In genomic region chr5:18013196-18013595, GRCm38 (mm10) we compare ENCODE assay signal across 23 mouse cellular contexts. TPM values are rescaled to one million over a fixed set of nuclear protein-coding genes. Genes with fewer than 3 reads are reported as not detected.
DNase-seq lines count a peak whose midpoint lies in the region; ATAC-seq and TF ChIP-seq lines count a peak whose summit lies in the region.
"Had no signal": no experiment of that assay in that cellular context is flagged by ENCODE, and none has a peak within 500 bp of the region (broad histone marks: within the 10 kb centered on the region; RNA-seq: fewer than 3 reads in every experiment).

No protein-coding gene starts in this region.

- H3K27me3 ChIP-seq in heart, adult 2 months (ENCODE audit: control insufficient read depth, insufficient read depth, low read length) = no peaks in the 10 kb centered on the region
- no peaks in the 10 kb centered on the region for H3K27me3 ChIP-seq in neural tube, embryonic 15.5 days (replicated peaks)
- H3K27me3 ChIP-seq: embryonic facial prominence, embryonic 12.5 days; forebrain, embryonic 15.5 days; heart, embryonic 13.5 days; hindbrain, embryonic 12.5 days had no signal

- no peak for DNase-seq in heart, adult 2 months
- no peak for DNase-seq in heart, adult 11 months
- DNase-seq in c-Kit-positive CD71-positive TER-119-positive erythroid progenitor cells, embryonic 14.5 days (ENCODE audit: low spot score) = no peak
- DNase-seq: adrenal gland, postnatal 25 days; cerebellum, adult 11 months; cerebellum, adult 8-10 months; cerebellum, postnatal 14 days; gastrocnemius, postnatal 10 days; heart, postnatal 36 days had no signal

- H3K27ac ChIP-seq in heart, adult 2 months = peak overlapping the region; percentile 5; the same call in 1 of the 2 replicates
- H3K27ac ChIP-seq in bone marrow macrophage, adult 2 months (ENCODE audit: insufficient read depth, low read depth, low read length) = peak overlapping the region; percentile 80; the same call in 1 of the 2 replicates
- H3K27ac ChIP-seq in macrophage = peak overlapping the region; percentile 85
- H3K27ac ChIP-seq in neural tube, embryonic 15.5 days (replicated peaks) = no peak overlapping the region
- H3K27ac ChIP-seq: embryonic facial prominence, embryonic 12.5 days; forebrain, embryonic 15.5 days; heart, embryonic 13.5 days; hindbrain, embryonic 12.5 days had no signal

- no peaks in the 10 kb centered on the region for H3K36me3 ChIP-seq in heart, adult 2 months (ENCODE audit: control insufficient read depth, insufficient read depth, low read length)
- H3K36me3 ChIP-seq in macrophage (ENCODE audit: inconsistent target) = no peaks in the 10 kb centered on the region
- H3K36me3 ChIP-seq in neural tube, embryonic 15.5 days = no peaks in the 10 kb centered on the region
- H3K36me3 ChIP-seq: embryonic facial prominence, embryonic 12.5 days; forebrain, embryonic 15.5 days; heart, embryonic 13.5 days; hindbrain, embryonic 12.5 days had no signal

- no peak for TF ChIP-seq CTCF in heart, adult 2 months (IDR thresholded peaks at IDR 0.05)
- TF ChIP-seq CTCF in bone marrow macrophage, adult 2 months (IDR thresholded peaks at IDR 0.05; ENCODE audit: low read depth, low read length) = no peak

- H3K4me1 ChIP-seq in heart, adult 2 months (ENCODE audit: control insufficient read depth, insufficient read depth, low read length) = peaks cover 1% of the 10 kb centered on the region; the same call in 1 of the 2 replicates
- peaks cover 19% of the 10 kb centered on the region for H3K4me1 ChIP-seq in bone marrow macrophage, adult 2 months (ENCODE audit: control insufficient read depth, insufficient read depth, low read length)
- no peaks in the 10 kb centered on the region for H3K4me1 ChIP-seq in neural tube, embryonic 15.5 days
- H3K4me1 ChIP-seq: embryonic facial prominence, embryonic 12.5 days; forebrain, embryonic 15.5 days; hindbrain, embryonic 12.5 days had no signal

- TF ChIP-seq EP300 in heart, adult 2 months (IDR thresholded peaks at IDR 0.05; ENCODE audit: insufficient read depth, low read depth, low read length) = no peak

- ATAC-seq in neutrophil, adult 5-6 weeks (ENCODE audit: extremely low read depth, insufficient number of reproducible peaks, low FRiP score, poor library complexity, severe bottlenecking) = peak; percentile 60
- no peak for ATAC-seq in megakaryocyte-erythroid progenitor cell, adult 5-6 weeks (replicated peaks; ENCODE audit: low FRiP score, low TSS enrichment, poor library complexity, severe bottlenecking)
- no peak for ATAC-seq in neural tube, embryonic 15.5 days (ENCODE audit: low FRiP score)
- ATAC-seq: forebrain, embryonic 15.5 days; hindbrain, embryonic 16.5 days; inflammation-experienced regulatory T-cells, adult 6 months had no signal

- no peak for TF ChIP-seq POLR2A in heart, adult 2 months (IDR thresholded peaks at IDR 0.05; ENCODE audit: insufficient read depth, low read depth, low read length)
- no peak for TF ChIP-seq POLR2A in bone marrow macrophage, adult 2 months (IDR thresholded peaks at IDR 0.05; ENCODE audit: borderline replicate concordance, low read depth, low read length)

- WGBS in heart, adult 2 months = 46% methylated on average over 2 of the region's 2 CpGs
- 7% methylated on average over 2 of the region's 2 CpGs for WGBS in macrophage (ENCODE audit: missing documents)
- WGBS in neural tube, embryonic 15.5 days = 72% methylated on average over 2 of the region's 2 CpGs

- no peaks in the 10 kb centered on the region for H3K79me2 ChIP-seq in heart, adult 2 months (replicated peaks; ENCODE audit: control insufficient read depth, insufficient read depth, low read length)
- H3K79me2 ChIP-seq in macrophage (ENCODE audit: inconsistent target) = no peaks in the 10 kb centered on the region

- no peak overlapping the region for H3K4me2 ChIP-seq in neural tube, embryonic 15.5 days
- H3K4me2 ChIP-seq: embryonic facial prominence, embryonic 12.5 days; forebrain, embryonic 15.5 days; heart, embryonic 13.5 days; hindbrain, embryonic 12.5 days had no signal

- intact Hi-C loops in heart, adult 2 months (cut with DNase I) = no loop called here

- H3K9me3 ChIP-seq in neural tube, embryonic 15.5 days (replicated peaks) = no peaks in the 10 kb centered on the region
- H3K9me3 ChIP-seq: embryonic facial prominence, embryonic 12.5 days; forebrain, embryonic 15.5 days; heart, embryonic 13.5 days; hindbrain, embryonic 12.5 days had no signal

- H3K9ac ChIP-seq in heart, adult 2 months (ENCODE audit: low read depth, low read length) = no peak overlapping the region
- H3K9ac ChIP-seq in neural tube, embryonic 15.5 days (replicated peaks) = no peak overlapping the region
- H3K9ac ChIP-seq: embryonic facial prominence, embryonic 12.5 days; forebrain, embryonic 15.5 days; heart, embryonic 13.5 days; hindbrain, embryonic 12.5 days had no signal

- no peak overlapping the region for H3K4me3 ChIP-seq in heart, adult 2 months
- H3K4me3 ChIP-seq in bone marrow macrophage, adult 2 months (ENCODE audit: insufficient read depth, low read length) = no peak overlapping the region
- no peak overlapping the region for H3K4me3 ChIP-seq in macrophage (ENCODE audit: inconsistent target)
- no peak overlapping the region for H3K4me3 ChIP-seq in neural tube, embryonic 15.5 days (replicated peaks)
- H3K4me3 ChIP-seq: embryonic facial prominence, embryonic 12.5 days; forebrain, embryonic 15.5 days; heart, embryonic 13.5 days; hindbrain, embryonic 12.5 days had no signal

RNA-seq across cellular contexts. Expression of gene Gnat3, which starts 50.8 kb away (rescaled TPM):
- total RNA-seq in heart, adult 2 months (2021) = under 1 TPM; 0.70 to 0.76 TPM
- 0.08 and 0.12 TPM in 2 replicates for polyA plus RNA-seq in heart, adult 2 months (2012; rRNA removed)
- 0.54 TPM in 1 of 2 replicates, not detected in the other for polyA plus RNA-seq in bone marrow macrophage, adult 2 months (2012; ENCODE audit: insufficient read depth, insufficient read length, missing spikeins)
- total RNA-seq in macrophage (2018; cell fraction: chromatin; rRNA removed) = under 1 TPM in 1 of 26 experiments, not detected in 25; 0.56 TPM
- under 1 TPM in 17 of 26 experiments, not detected in 9; 0.10 to 0.61 (median 0.20) TPM for total RNA-seq in macrophage (2018; cell fraction: cytosol; rRNA removed)
- under 1 TPM in 4 of 26 experiments, not detected in 22; 0.36 to 0.89 (median 0.55) TPM for total RNA-seq in macrophage (2018; cell fraction: nucleus; rRNA removed)
- 0.44 to 2.6 TPM in 2 of 3 replicates, not detected in the other for polyA plus RNA-seq in macrophage (2018)
- not detected in 2 replicates for total RNA-seq in neutrophil, adult 5-6 weeks (2017)
- total RNA-seq in megakaryocyte-erythroid progenitor cell, adult 5-6 weeks (2014; fragmentation: Nextera tagmentation) = not detected in 2 replicates
- total RNA-seq in megakaryocyte-erythroid progenitor cell, adult 5-6 weeks (2017) = not detected in 2 replicates
- 0.31 TPM in 1 of 2 replicates, not detected in the other for polyA plus RNA-seq in neural tube, embryonic 15.5 days (2015; fragmentation: Nextera tagmentation; extraction: Ambion mirVana)
- total RNA-seq: adrenal gland, postnatal 25 days had no signal
- polyA plus RNA-seq: C2C12; cortical plate, adult 2 months; forebrain, embryonic 11.5 days; forebrain, embryonic 15.5 days; heart, embryonic 13.5 days; hindbrain, embryonic 16.5 days; inflammation-experienced regulatory T-cells, adult 6 months had no signal
